Mouse (Mus musculus): ENCODE measurements at regions not wholly inside any gene's neighbourhood (a gene's known extent, or its start where the extent isn't known, plus 50 kb on each side); places are given as distances from the start of the nearest gene placed in this dataset.

GRCm38 (mm10) chr1:177620501-177621099, 109.0 kb upstream of the 1700016C15Rik start:
- DNase-seq, result no peak

GRCm38 (mm10) chr1:177621854-177622590, 107.6 kb upstream of the 1700016C15Rik start:
- no peak for DNase-seq

- peak; percentile 62 to 83 for DNase-seq
Observed at GRCm38 (mm10) chr1:177623304-177623726, 106.3 kb upstream of the 1700016C15Rik start.

GRCm38 (mm10) chr1:177623735-177624134, 105.9 kb upstream of the 1700016C15Rik start:
- DNase-seq, result no peak

GRCm38 (mm10) chr1:177627814-177628213, 101.8 kb upstream of the 1700016C15Rik start:
- no peak for DNase-seq

- DNase-seq, result no peak
Observed at GRCm38 (mm10) chr1:177633966-177634602, 95.5 kb upstream of the 1700016C15Rik start.

- DNase-seq, result no peak
Observed at GRCm38 (mm10) chr1:177637061-177637460, 92.6 kb upstream of the 1700016C15Rik start.

- DNase-seq, result no peak
Observed at GRCm38 (mm10) chr1:177638381-177638780, 91.2 kb upstream of the 1700016C15Rik start.

GRCm38 (mm10) chr1:177639931-177640846, 89.4 kb upstream of the 1700016C15Rik start:
- DNase-seq, result peak in 1 of 2 experiments; percentile 13

- peak in 1 of 2 experiments; percentile 14 for DNase-seq
Observed at GRCm38 (mm10) chr1:177642712-177643467, 86.7 kb upstream of the 1700016C15Rik start.

- DNase-seq, result no peak
Observed at GRCm38 (mm10) chr1:177643662-177644061, 86.0 kb upstream of the 1700016C15Rik start.

- no peak for DNase-seq
Observed at GRCm38 (mm10) chr1:177644214-177644613, 85.4 kb upstream of the 1700016C15Rik start.

GRCm38 (mm10) chr1:177645327-177645726, 84.3 kb upstream of the 1700016C15Rik start:
- peak in 1 of 2 experiments; percentile 11 for DNase-seq

GRCm38 (mm10) chr1:177645897-177646535, 83.6 kb upstream of the 1700016C15Rik start:
- DNase-seq, result peak in 1 of 2 experiments; percentile 23

GRCm38 (mm10) chr1:177647876-177648275, 81.7 kb upstream of the 1700016C15Rik start:
- DNase-seq, result no peak

- DNase-seq, result peak in 1 of 2 experiments; percentile 14
Observed at GRCm38 (mm10) chr1:177648974-177649373, 80.6 kb upstream of the 1700016C15Rik start.

GRCm38 (mm10) chr1:177651219-177651618, 78.4 kb upstream of the 1700016C15Rik start:
- DNase-seq, result no peak

- DNase-seq, result no peak
Observed at GRCm38 (mm10) chr1:177663163-177663562, 66.5 kb upstream of the 1700016C15Rik start.

- no peak for DNase-seq
Observed at GRCm38 (mm10) chr1:177667041-177667791, 62.4 kb upstream of the 1700016C15Rik start.

GRCm38 (mm10) chr1:177670576-177670975, 59.0 kb upstream of the 1700016C15Rik start:
- no peak for DNase-seq

- no peak for DNase-seq
Observed at GRCm38 (mm10) chr1:177676657-177677056, 53.0 kb upstream of the 1700016C15Rik start.

Data from lung, postnatal 4 days (tissue).